Mouse (Mus musculus) lung, embryonic 15.5 days (tissue): ENCODE results near the gene Brca2. TPM values are rescaled to one million over a fixed set of nuclear protein-coding genes. Genes with fewer than 3 reads are reported as not detected.
"Not testable (repeated sequence)": the region's sequence is repeated elsewhere in the genome, so short reads cannot be mapped to it uniquely, and the experiment has no call there.

Experiments used
- ATAC-seq: fragments of 200-750 bp; cut with Nextera tagmentation; 2 replicates; pipeline ENCODE4 v1.8.0; 2017; ENCODE audit warnings: moderate number of reproducible peaks, borderline replicate concordance; ENCODE audit not compliant: low FRiP score, low TSS enrichment; ENCODE audit errors: extremely low read depth
- H3K27ac ChIP-seq: fragments of 300-500 bp; sonication (generic); 2 replicates; pipeline ENCODE4 v1.5.1; 2015; ENCODE audit warnings: moderate library complexity, mild to moderate bottlenecking, inconsistent platforms
- H3K27me3 ChIP-seq: fragments of 300-500 bp; sonication (generic); 2 replicates; pipeline ENCODE4 v1.6.1; 2015; ENCODE audit warnings: inconsistent platforms
- H3K36me3 ChIP-seq: fragments of 300-500 bp; sonication (generic); 2 replicates; pipeline ENCODE4 v1.6.1; 2015; ENCODE audit warnings: inconsistent platforms
- H3K4me1 ChIP-seq: fragments of 300-500 bp; sonication (generic); 2 replicates; pipeline ENCODE4 v1.6.1; 2015; ENCODE audit warnings: inconsistent platforms
- H3K4me2 ChIP-seq: fragments of 300-500 bp; sonication (generic); 2 replicates; pipeline ENCODE4 v1.6.1; 2015; ENCODE audit warnings: inconsistent platforms, mild to moderate bottlenecking, moderate library complexity
- H3K4me3 ChIP-seq: fragments of 300-500 bp; sonication (generic); 2 replicates; pipeline ENCODE4 v1.5.1; 2015; ENCODE audit warnings: mild to moderate bottlenecking, inconsistent platforms
- H3K9ac ChIP-seq: fragments of 300-500 bp; sonication (generic); 2 replicates; pipeline ENCODE4 v1.6.1; 2015; ENCODE audit warnings: inconsistent platforms
- H3K9me3 ChIP-seq: fragments of 300-500 bp; sonication (generic); 2 replicates; pipeline ENCODE4 v1.6.1; 2016; ENCODE audit warnings: inconsistent platforms
- WGBS: fragments of 180-500 bp; shearing (Covaris S2); methylation state at CpG from one replicate; pipeline ENCODE4 v1.1.7; 2015; 5-methylcytosine and 5-hydroxymethylcytosine counted together
- polyA plus RNA-seq: library from polyadenylated mRNA; unstranded; fragments of >200 nt; fragmentation: Nextera tagmentation; extraction: Ambion mirVana; gene quantifications from 2 replicates; pipeline ENCODE4 v1.2.1, GENCODE M21; 2015

Brca2 gene
- polyA plus RNA-seq = 23.8 and 29.2 TPM in 2 replicates

- Histone ChIP-seq H3K36me3 (no peaks in the 10 kb centered on the region), H3K4me1 (peaks cover 15% of the 10 kb centered on the region), H3K9ac (peak within 1 kb of the TSS; percentile 94), H3K4me3 (peak within 1 kb of the TSS; percentile 92), H3K9me3 (no peaks in the 10 kb centered on the region), H3K27me3 (no peaks in the 10 kb centered on the region), H3K27ac (peak within 1 kb of the TSS; percentile 91), H3K4me2 (peak within 1 kb of the TSS; percentile 73)
- peak; percentile 94 for ATAC-seq
- WGBS = 5% methylated on average over 63 of the region's 63 CpGs
Measured at GRCm38 (mm10) chr5:150521937-150522866, at the start of gene Brca2. Brca2 (plus strand) TSS chr5:150522630.

GRCm38 (mm10) chr5:150477364-150477763, 45.1 kb upstream of the Brca2 start:
- Histone ChIP-seq H3K27ac (no peak overlapping the region), H3K9me3 (no peaks in the 10 kb centered on the region)

GRCm38 (mm10) chr5:150478612-150479011, 43.8 kb upstream of the Brca2 start:
- Histone ChIP-seq H3K9me3 (no peaks in the 10 kb centered on the region), H3K4me1 (no peaks in the 10 kb centered on the region), H3K27me3 (no peaks in the 10 kb centered on the region), H3K36me3 (no peaks in the 10 kb centered on the region), H3K4me3 (no peak overlapping the region), H3K27ac (peak overlapping the region; percentile 37; the same call in 1 of the 2 replicates), H3K9ac (no peak overlapping the region), H3K4me2 (no peak overlapping the region)
- ATAC-seq = no peak
- 53% methylated on average over 4 of the region's 4 CpGs for WGBS

More at GRCm38 (mm10) chr5:150477364-150477763, 45.1 kb upstream of the Brca2 start:
- Histone ChIP-seq H3K9ac (no peak overlapping the region), H3K27me3 (no peaks in the 10 kb centered on the region), H3K36me3 (no peaks in the 10 kb centered on the region), H3K4me3 (no peak overlapping the region), H3K4me1 (no peaks in the 10 kb centered on the region), H3K4me2 (no peak overlapping the region)
- ATAC-seq = no peak
- 55% methylated on average over 4 of the region's 4 CpGs for WGBS

- Histone ChIP-seq H3K9me3 (no peaks in the 10 kb centered on the region), H3K4me2 (no peak overlapping the region), H3K9ac (no peak overlapping the region), H3K4me3 (no peak overlapping the region), H3K27me3 (no peaks in the 10 kb centered on the region), H3K4me1 (peaks cover under 1% of the 10 kb centered on the region; the same call in 1 of the 2 replicates), H3K27ac (no peak overlapping the region), H3K36me3 (no peaks in the 10 kb centered on the region)
- WGBS = 59% methylated on average over 3 of the region's 3 CpGs
- ATAC-seq = 0 out of 2 replicates have a peak, but pooled peaks have one; percentile 57
Measured at GRCm38 (mm10) chr5:150485198-150485597, 37.2 kb upstream of the Brca2 start.

- no peaks in the 10 kb centered on the region for H3K27me3 ChIP-seq
- peaks cover 6% of the 10 kb centered on the region for H3K4me1 ChIP-seq
- no peak overlapping the region for H3K4me2 ChIP-seq
- no peak for ATAC-seq
- no peak overlapping the region for H3K27ac ChIP-seq
- H3K4me3 ChIP-seq = no peak overlapping the region
- H3K36me3 ChIP-seq = no peaks in the 10 kb centered on the region
- H3K9me3 ChIP-seq = no peaks in the 10 kb centered on the region
- H3K9ac ChIP-seq = no peak overlapping the region
- WGBS = 68% methylated on average over 3 of the region's 3 CpGs
Measured at GRCm38 (mm10) chr5:150490285-150490684, 32.1 kb upstream of the Brca2 start.

- Histone ChIP-seq H3K9ac (no peak overlapping the region), H3K4me1 (peaks cover 6% of the 10 kb centered on the region), H3K27ac (no peak overlapping the region), H3K4me3 (no peak overlapping the region), H3K9me3 (no peaks in the 10 kb centered on the region), H3K27me3 (no peaks in the 10 kb centered on the region), H3K4me2 (no peak overlapping the region), H3K36me3 (no peaks in the 10 kb centered on the region)
- ATAC-seq = peak; percentile 52; the same call in 1 of the 2 replicates
- 41% methylated on average over 8 of the region's 8 CpGs for WGBS
Measured at GRCm38 (mm10) chr5:150490821-150491220, 31.6 kb upstream of the Brca2 start.

- H3K4me2 ChIP-seq, H3K9ac ChIP-seq, H3K27ac ChIP-seq, ATAC-seq, H3K27me3 ChIP-seq, H3K36me3 ChIP-seq, H3K4me3 ChIP-seq, H3K4me1 ChIP-seq, H3K9me3 ChIP-seq: not testable (repeated sequence)
- WGBS = 90% methylated on average over 4 of the region's 4 CpGs
Measured at GRCm38 (mm10) chr5:150491573-150492173, 30.8 kb upstream of the Brca2 start.

- Histone ChIP-seq H3K9ac (no peak overlapping the region), H3K4me2 (no peak overlapping the region), H3K27me3 (no peaks in the 10 kb centered on the region), H3K27ac (no peak overlapping the region), H3K4me3 (no peak overlapping the region), H3K9me3 (no peaks in the 10 kb centered on the region), H3K4me1 (no peaks in the 10 kb centered on the region), H3K36me3 (no peaks in the 10 kb centered on the region)
- 43% methylated on average over 6 of the region's 6 CpGs for WGBS
- ATAC-seq = no peak
Measured at GRCm38 (mm10) chr5:150495792-150496191, 26.6 kb upstream of the Brca2 start.

GRCm38 (mm10) chr5:150510451-150511225, 11.8 kb upstream of the Brca2 start:
- H3K27ac ChIP-seq = no peak overlapping the region
- 76% methylated on average over 6 of the region's 6 CpGs for WGBS
- no peak overlapping the region for H3K9ac ChIP-seq
- ATAC-seq = no peak
- H3K4me3 ChIP-seq = no peak overlapping the region
- H3K4me2 ChIP-seq = no peak overlapping the region
- H3K36me3 ChIP-seq = no peaks in the 10 kb centered on the region
- no peaks in the 10 kb centered on the region for H3K4me1 ChIP-seq
- H3K27me3 ChIP-seq = no peaks in the 10 kb centered on the region
- H3K9me3 ChIP-seq = no peaks in the 10 kb centered on the region

GRCm38 (mm10) chr5:150513264-150513663, 9.2 kb upstream of the Brca2 start:
- Histone ChIP-seq H3K9me3 (no peaks in the 10 kb centered on the region), H3K27ac (no peak overlapping the region), H3K4me3 (no peak overlapping the region), H3K36me3 (no peaks in the 10 kb centered on the region), H3K4me1 (no peaks in the 10 kb centered on the region), H3K9ac (no peak overlapping the region), H3K4me2 (no peak overlapping the region), H3K27me3 (no peaks in the 10 kb centered on the region)
- 73% methylated on average over 4 of the region's 4 CpGs for WGBS
- no peak for ATAC-seq

- H3K4me3 ChIP-seq = no peak overlapping the region
- no peaks in the 10 kb centered on the region for H3K9me3 ChIP-seq
- H3K4me1 ChIP-seq = no peaks in the 10 kb centered on the region
- no peak for ATAC-seq
- no peaks in the 10 kb centered on the region for H3K36me3 ChIP-seq
- H3K27me3 ChIP-seq = no peaks in the 10 kb centered on the region
- no peak overlapping the region for H3K4me2 ChIP-seq
- WGBS = 88% methylated on average over 1 of the region's 1 CpGs
- H3K9ac ChIP-seq = no peak overlapping the region
- H3K27ac ChIP-seq = no peak overlapping the region
Measured at GRCm38 (mm10) chr5:150514027-150514426, 8.4 kb upstream of the Brca2 start.
